Mouse (Mus musculus): ENCODE measurements around the gene Hip1r. TPM values are rescaled to one million over a fixed set of nuclear protein-coding genes. Genes with fewer than 3 reads are reported as not detected.

Hip1r gene
- polyA plus RNA-seq, 1 experiment from 2014 or later: 28.4 TPM

GRCm38 (mm10) chr5:124036341-124036740, 62.9 kb downstream of the Hip1r start:
- TF ChIP-seq CTCF (IDR thresholded peaks at IDR 0.05; ENCODE audit: low read depth): no peak
- H3K27ac ChIP-seq: no peak overlapping the region
- H3K4me3 ChIP-seq (replicated peaks; ENCODE audit: low read depth, low read length): no peak overlapping the region
- ATAC-seq (replicated peaks; ENCODE audit: low FRiP score, low read depth) (no peak), DNase-seq (ENCODE audit: low spot score) (no peak)
- H3K36me3 ChIP-seq (ENCODE audit: insufficient read depth, low read length): no peaks in the 10 kb centered on the region
- H3K9me3 ChIP-seq (replicated peaks; ENCODE audit: low read length): no peaks in the 10 kb centered on the region
- no peaks in the 10 kb centered on the region for H3K4me1 ChIP-seq (replicated peaks; ENCODE audit: insufficient read depth, low read length)
- 48% methylated on average over 6 of the region's 6 CpGs for WGBS
- no peak overlapping the region for H3K9ac ChIP-seq (ENCODE audit: low read depth, low read length)
- no peaks in the 10 kb centered on the region for H3K27me3 ChIP-seq (ENCODE audit: insufficient read depth, low read length)
- H3K4me2 ChIP-seq (ENCODE audit: low read length): no peak overlapping the region

- no peaks in the 10 kb centered on the region for H3K4me1 ChIP-seq (replicated peaks; ENCODE audit: insufficient read depth, low read length)
- H3K4me2 ChIP-seq (ENCODE audit: low read length): no peak overlapping the region
- ATAC-seq (replicated peaks; ENCODE audit: low FRiP score, low read depth): no peak
These were observed 63.4 kb downstream of the Hip1r start for GRCm38 (mm10) chr5:124036836-124037235.

GRCm38 (mm10) chr5:124039602-124040001, 66.2 kb downstream of the Hip1r start:
- H3K9me3 ChIP-seq (replicated peaks; ENCODE audit: low read length): no peaks in the 10 kb centered on the region
- H3K9ac ChIP-seq (ENCODE audit: low read depth, low read length): no peak overlapping the region
- no peak for TF ChIP-seq CTCF (IDR thresholded peaks at IDR 0.05; ENCODE audit: low read depth)
- no peak for DNase-seq (ENCODE audit: low spot score)
- 87% methylated on average over 6 of the region's 6 CpGs for WGBS
- no peak overlapping the region for H3K4me2 ChIP-seq (ENCODE audit: low read length)
- no peak overlapping the region for H3K27ac ChIP-seq
- no peaks in the 10 kb centered on the region for H3K27me3 ChIP-seq (ENCODE audit: insufficient read depth, low read length)
- ATAC-seq (replicated peaks; ENCODE audit: low FRiP score, low read depth): no peak
- no peak overlapping the region for H3K4me3 ChIP-seq (replicated peaks; ENCODE audit: low read depth, low read length)
- no peaks in the 10 kb centered on the region for H3K4me1 ChIP-seq (replicated peaks; ENCODE audit: insufficient read depth, low read length)
- H3K36me3 ChIP-seq (ENCODE audit: insufficient read depth, low read length): no peaks in the 10 kb centered on the region

More at GRCm38 (mm10) chr5:124036836-124037235, 63.4 kb downstream of the Hip1r start:
- Histone ChIP-seq H3K36me3 (ENCODE audit: insufficient read depth, low read length) (no peaks in the 10 kb centered on the region), H3K4me3 (replicated peaks; ENCODE audit: low read depth, low read length) (no peak overlapping the region), H3K9me3 (replicated peaks; ENCODE audit: low read length) (no peaks in the 10 kb centered on the region), H3K27me3 (ENCODE audit: insufficient read depth, low read length) (no peaks in the 10 kb centered on the region), H3K9ac (ENCODE audit: low read depth, low read length) (no peak overlapping the region), H3K27ac (no peak overlapping the region)
- DNase-seq (ENCODE audit: low spot score): no peak
- no peak for TF ChIP-seq CTCF (IDR thresholded peaks at IDR 0.05; ENCODE audit: low read depth)
- WGBS: 76% methylated on average over 5 of the region's 5 CpGs

GRCm38 (mm10) chr5:124041097-124041496, 67.7 kb downstream of the Hip1r start:
- no peak overlapping the region for H3K27ac ChIP-seq
- no peak for TF ChIP-seq CTCF (IDR thresholded peaks at IDR 0.05; ENCODE audit: low read depth)
- H3K9me3 ChIP-seq (replicated peaks; ENCODE audit: low read length): no peaks in the 10 kb centered on the region
- WGBS: 61% methylated on average over 9 of the region's 9 CpGs
- H3K9ac ChIP-seq (ENCODE audit: low read depth, low read length): no peak overlapping the region
- H3K36me3 ChIP-seq (ENCODE audit: insufficient read depth, low read length): no peaks in the 10 kb centered on the region
- no peak overlapping the region for H3K4me2 ChIP-seq (ENCODE audit: low read length)
- H3K4me3 ChIP-seq (replicated peaks; ENCODE audit: low read depth, low read length): no peak overlapping the region
- no peaks in the 10 kb centered on the region for H3K27me3 ChIP-seq (ENCODE audit: insufficient read depth, low read length)
- DNase-seq (ENCODE audit: low spot score) (no peak), ATAC-seq (replicated peaks; ENCODE audit: low FRiP score, low read depth) (no peak)
- no peaks in the 10 kb centered on the region for H3K4me1 ChIP-seq (replicated peaks; ENCODE audit: insufficient read depth, low read length)

GRCm38 (mm10) chr5:124043212-124043978, 70.0 kb downstream of the Hip1r start:
- H3K4me1 ChIP-seq (replicated peaks; ENCODE audit: insufficient read depth, low read length): 0 out of 2 replicates have a peak, but pooled peaks cover 4% of the 10 kb centered on the region
- WGBS: 71% methylated on average over 10 of the region's 10 CpGs
- H3K27ac ChIP-seq: 0 out of 2 replicates have a peak overlapping the region, but pooled peaks have one; percentile 34
- DNase-seq (ENCODE audit: low spot score) (no peak), ATAC-seq (replicated peaks; ENCODE audit: low FRiP score, low read depth) (no peak)
- no peaks in the 10 kb centered on the region for H3K36me3 ChIP-seq (ENCODE audit: insufficient read depth, low read length)
- 0 out of 2 replicates have a peak overlapping the region, but pooled peaks have one; percentile 5 for H3K9ac ChIP-seq (ENCODE audit: low read depth, low read length)
- H3K4me2 ChIP-seq (ENCODE audit: low read length): no peak overlapping the region
- no peak for TF ChIP-seq CTCF (IDR thresholded peaks at IDR 0.05; ENCODE audit: low read depth)
- H3K27me3 ChIP-seq (ENCODE audit: insufficient read depth, low read length): no peaks in the 10 kb centered on the region
- H3K4me3 ChIP-seq (replicated peaks; ENCODE audit: low read depth, low read length): no peak overlapping the region
- no peaks in the 10 kb centered on the region for H3K9me3 ChIP-seq (replicated peaks; ENCODE audit: low read length)

- WGBS: 91% methylated on average over 5 of the region's 5 CpGs
- Histone ChIP-seq H3K27me3 (ENCODE audit: insufficient read depth, low read length) (no peaks in the 10 kb centered on the region), H3K36me3 (ENCODE audit: insufficient read depth, low read length) (no peaks in the 10 kb centered on the region), H3K4me2 (ENCODE audit: low read length) (no peak overlapping the region), H3K9ac (ENCODE audit: low read depth, low read length) (no peak overlapping the region), H3K9me3 (replicated peaks; ENCODE audit: low read length) (no peaks in the 10 kb centered on the region), H3K4me1 (replicated peaks; ENCODE audit: insufficient read depth, low read length) (0 out of 2 replicates have a peak, but pooled peaks cover 4% of the 10 kb centered on the region), H3K4me3 (replicated peaks; ENCODE audit: low read depth, low read length) (no peak overlapping the region), H3K27ac (no peak overlapping the region)
- peak; percentile 19; the same call in 1 of the 2 replicates for TF ChIP-seq CTCF (IDR thresholded peaks at IDR 0.05; ENCODE audit: low read depth)
- ATAC-seq (replicated peaks; ENCODE audit: low FRiP score, low read depth): no peak
- DNase-seq (ENCODE audit: low spot score): no peak
These were observed 70.6 kb downstream of the Hip1r start for GRCm38 (mm10) chr5:124043999-124044398.

Measured in kidney, postnatal 0 days (tissue).